In genomic region chr7:109965658-109966057, GRCm38 (mm10) we compare ENCODE assay signal across 19 mouse cellular contexts. TPM values are rescaled to one million over a fixed set of nuclear protein-coding genes. Genes with fewer than 3 reads are reported as not detected.
DNase-seq lines count a peak whose midpoint lies in the region; ATAC-seq and TF ChIP-seq lines count a peak whose summit lies in the region.
"Had no signal": no experiment of that assay in that cellular context is flagged by ENCODE, and none has a peak within 500 bp of the region (broad histone marks: within the 10 kb centered on the region; RNA-seq: fewer than 3 reads in every experiment).

No protein-coding gene starts in this region.

- POLR2A ChIA-PET in Patski (lab: Charles Lee): no interaction called here

- H3K4me1 ChIP-seq in kidney, adult 2 months (ENCODE audit: control insufficient read depth, insufficient read depth, low read length): no peaks in the 10 kb centered on the region
- H3K4me1 ChIP-seq in testis, adult 2 months (ENCODE audit: control insufficient read depth, insufficient read depth, low read length): peaks cover 2% of the 10 kb centered on the region
- peaks cover 7% of the 10 kb centered on the region; the same call in 1 of the 2 replicates for H3K4me1 ChIP-seq in heart, embryonic 11.5 days (ENCODE audit: control insufficient read depth, insufficient read depth, low read length)

- H3K4me2 ChIP-seq in heart, embryonic 11.5 days: no peak overlapping the region
- H3K4me2 ChIP-seq: embryonic facial prominence, embryonic 15.5 days; liver, embryonic 11.5 days; midbrain, embryonic 12.5 days had no signal

- TF ChIP-seq CTCF in kidney, adult 2 months (conservative IDR thresholded peaks at IDR 0.05; ENCODE audit: insufficient read depth, insufficient read length, low read depth, low read length): 0 out of 2 replicates have a peak, but pooled peaks have one; percentile 12
- peak; percentile 14; the same call in 1 of the 2 replicates for TF ChIP-seq CTCF in testis, adult 2 months (IDR thresholded peaks at IDR 0.05; ENCODE audit: control insufficient read depth, insufficient read depth, insufficient replicate concordance, low read depth, low read length)
- TF ChIP-seq CTCF in Patski (IDR thresholded peaks at IDR 0.05): peak; percentile 40

- no peaks in the 10 kb centered on the region for H3K36me3 ChIP-seq in kidney, adult 2 months (ENCODE audit: control insufficient read depth, insufficient read depth, low read length)
- no peaks in the 10 kb centered on the region for H3K36me3 ChIP-seq in testis, adult 2 months (ENCODE audit: control insufficient read depth, insufficient read depth, low read length)
- H3K36me3 ChIP-seq in splenic B cell, adult 2 months (ENCODE audit: control insufficient read depth, insufficient read depth, low read length, poor library complexity, severe bottlenecking): no peaks in the 10 kb centered on the region
- no peaks in the 10 kb centered on the region for H3K36me3 ChIP-seq in heart, embryonic 11.5 days (ENCODE audit: control insufficient read depth, insufficient read depth, low read length)
- H3K36me3 ChIP-seq: embryonic facial prominence, embryonic 15.5 days; limb, embryonic 10.5 days; midbrain, embryonic 12.5 days had no signal

- no peaks in the 10 kb centered on the region; the same call in 1 of the 2 replicates for H3K9me3 ChIP-seq in heart, embryonic 11.5 days (replicated peaks; ENCODE audit: control insufficient read depth, low read length)
- H3K9me3 ChIP-seq: embryonic facial prominence, embryonic 15.5 days; limb, embryonic 10.5 days; midbrain, embryonic 12.5 days had no signal

- no peak for DNase-seq in kidney, adult 2 months
- DNase-seq in kidney, adult 9 months: no peak
- no peak for DNase-seq in testis, postnatal 10 days (ENCODE audit: low spot score)
- no peak for DNase-seq in Patski (ENCODE audit: low read depth, low spot score)
- DNase-seq in splenic B cell, adult 2 months (ENCODE audit: low read depth, low spot score): peak; percentile 31
- no peak for DNase-seq in layer of hippocampus, postnatal 36 days
- DNase-seq: adrenal gland, postnatal 14 days; cerebellum, adult 11-12 months; cerebellum, postnatal 25 days; embryo, embryonic 11 days; kidney, adult 8-10 months; retina, postnatal 1 day; right cerebral cortex, postnatal 4 days had no signal

- ATAC-seq in Patski: no peak
- no peak for ATAC-seq in heart, embryonic 11.5 days (replicated peaks; ENCODE audit: insufficient number of reproducible peaks, low FRiP score, low TSS enrichment)

- no peaks in the 10 kb centered on the region for H3K27me3 ChIP-seq in kidney, adult 2 months (replicated peaks; ENCODE audit: control insufficient read depth, insufficient read depth, low read length)
- no peaks in the 10 kb centered on the region for H3K27me3 ChIP-seq in testis, adult 2 months (ENCODE audit: control insufficient read depth, insufficient read depth, low read length)
- no peaks in the 10 kb centered on the region for H3K27me3 ChIP-seq in Patski
- H3K27me3 ChIP-seq in splenic B cell, adult 2 months (ENCODE audit: control insufficient read depth, insufficient read depth, low read length, poor library complexity, severe bottlenecking): no peaks in the 10 kb centered on the region
- no peaks in the 10 kb centered on the region for H3K27me3 ChIP-seq in heart, embryonic 11.5 days (ENCODE audit: control insufficient read depth, insufficient read depth, low read length)
- H3K27me3 ChIP-seq: embryonic facial prominence, embryonic 15.5 days; midbrain, embryonic 12.5 days had no signal

- H3K9ac ChIP-seq in heart, embryonic 11.5 days (ENCODE audit: low read depth, low read length): no peak overlapping the region
- H3K9ac ChIP-seq: embryonic facial prominence, embryonic 15.5 days; midbrain, embryonic 12.5 days had no signal

- CTCF ChIA-PET in Patski (lab: Charles Lee): no interaction called here

- H3K4me3 ChIP-seq in kidney, adult 2 months (ENCODE audit: insufficient read depth, low read depth, low read length): no peak overlapping the region
- H3K4me3 ChIP-seq in testis, adult 2 months (ENCODE audit: control insufficient read depth, low read depth, low read length): no peak overlapping the region
- no peak overlapping the region for H3K4me3 ChIP-seq in heart, embryonic 11.5 days (ENCODE audit: low read depth, low read length)
- H3K4me3 ChIP-seq: embryonic facial prominence, embryonic 15.5 days; limb, embryonic 10.5 days; midbrain, embryonic 12.5 days had no signal

- in situ Hi-C loops in Patski (cut with MboI; ENCODE audit: low pct_unique_long_range_greater_than_20kb): no loop called here

- TF ChIP-seq POLR2A in kidney, adult 2 months (IDR thresholded peaks at IDR 0.05; ENCODE audit: low read depth, low read length): no peak
- no peak for TF ChIP-seq POLR2A in testis, adult 2 months (IDR thresholded peaks at IDR 0.05; ENCODE audit: control insufficient read depth, low read depth, low read length)

- no peak overlapping the region for H3K27ac ChIP-seq in kidney, adult 2 months (ENCODE audit: insufficient read depth, low read depth, low read length)
- no peak overlapping the region for H3K27ac ChIP-seq in testis, adult 2 months (ENCODE audit: control insufficient read depth, insufficient read depth, low read depth, low read length)
- no peak overlapping the region for H3K27ac ChIP-seq in heart, embryonic 11.5 days (ENCODE audit: low read depth, low read length)
- H3K27ac ChIP-seq: embryonic facial prominence, embryonic 15.5 days; limb, embryonic 10.5 days; midbrain, embryonic 12.5 days had no signal

RNA-seq across cellular contexts. Expression of gene Dennd5a, which starts 5.4 kb away (rescaled TPM):
- polyA plus RNA-seq in kidney, adult 2 months (2012; rRNA removed): 66.6 and 67.6 TPM in 2 replicates
- polyA plus RNA-seq in testis, adult 2 months (2012; rRNA removed): 41.1 and 41.3 TPM in 2 replicates
- polyA plus RNA-seq in Patski (2021): 112 TPM
- total RNA-seq in layer of hippocampus, postnatal 36 days (2021): 100 to 1,000 TPM; 206 to 213 TPM
- polyA plus RNA-seq in heart, embryonic 11.5 days (2014; fragmentation: Nextera tagmentation; extraction: Ambion mirVana): 45.8 and 50.6 TPM in 2 replicates

RNA-seq across cellular contexts. Expression of gene Tmem41b, which starts 21.1 kb away (rescaled TPM):
- polyA plus RNA-seq in kidney, adult 2 months (2012; rRNA removed): 26.2 and 27.1 TPM in 2 replicates
- 43.2 and 54.8 TPM in 2 replicates for polyA plus RNA-seq in testis, adult 2 months (2012; rRNA removed)
- polyA plus RNA-seq in Patski (2021): 42.8 TPM
- total RNA-seq in layer of hippocampus, postnatal 36 days (2021): 10 to 100 TPM; 49.2 to 52.9 TPM
- polyA plus RNA-seq in heart, embryonic 11.5 days (2014; fragmentation: Nextera tagmentation; extraction: Ambion mirVana): 56.5 and 67.3 TPM in 2 replicates

RNA-seq across cellular contexts. Expression of gene Ipo7, which starts 52.4 kb away (rescaled TPM):
- 17.9 and 22.3 TPM in 2 replicates for polyA plus RNA-seq in kidney, adult 2 months (2012; rRNA removed)
- polyA plus RNA-seq in testis, adult 2 months (2012; rRNA removed): 7.9 and 8.7 TPM in 2 replicates
- polyA plus RNA-seq in Patski (2021): 98.5 TPM
- 100 to 1,000 TPM; 106 to 111 TPM for total RNA-seq in layer of hippocampus, postnatal 36 days (2021)
- 14.0 and 34.6 TPM in 2 replicates for polyA plus RNA-seq in heart, embryonic 11.5 days (2014; fragmentation: Nextera tagmentation; extraction: Ambion mirVana)
